Mouse (Mus musculus): Measurements from ENCODE around the gene Prr29.

DNA sequence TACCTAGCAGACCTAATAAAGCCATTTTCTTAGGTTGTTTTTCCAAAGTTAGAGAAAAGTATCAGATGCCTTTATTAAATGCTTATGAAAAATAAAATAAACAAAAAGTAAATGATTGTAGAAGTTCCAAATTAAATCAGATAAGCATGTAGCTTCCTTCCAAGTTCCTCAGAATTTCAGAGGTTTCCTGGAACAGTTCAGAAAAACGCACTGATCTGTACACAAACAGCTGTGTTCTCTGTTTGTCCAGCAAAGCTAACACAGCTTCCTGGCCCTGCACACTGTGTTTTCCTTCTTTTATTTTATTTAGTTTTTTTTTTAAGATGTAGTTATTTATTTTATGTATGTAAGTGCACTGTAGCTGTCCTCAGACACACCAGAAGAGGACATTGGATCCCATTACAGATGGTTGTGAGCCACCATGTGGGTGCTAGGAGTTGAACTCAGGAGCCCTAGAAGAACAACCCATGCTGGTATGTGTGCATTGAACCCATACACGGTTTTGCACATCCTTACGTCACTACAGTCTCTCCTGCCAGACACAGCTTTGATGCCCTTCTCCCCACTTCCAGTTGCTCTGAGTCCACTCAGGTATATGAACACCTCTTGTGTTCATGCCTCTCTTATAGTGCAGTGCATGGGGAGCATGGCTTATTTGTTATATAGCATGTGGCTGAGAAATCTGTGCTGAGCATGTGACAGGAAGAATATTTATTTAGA, 47.5 kb downstream of the Prr29 start:
- TF ChIP-seq CTCF (IDR thresholded peaks at IDR 0.05; ENCODE audit: control insufficient read depth, insufficient read depth, insufficient read length) (no peak), USF1 (IDR thresholded peaks at IDR 0.05; ENCODE audit: low read depth) (no peak), MAX (IDR thresholded peaks at IDR 0.05) (no peak), CEBPB (IDR thresholded peaks at IDR 0.05; ENCODE audit: low read depth) (no peak), MYOD1 (IDR thresholded peaks at IDR 0.05; ENCODE audit: control insufficient read depth, insufficient read length, low read depth) (no peak), MYOG (IDR thresholded peaks at IDR 0.05; ENCODE audit: control insufficient read depth, extremely low read depth, insufficient read length) (no peak), FOSL1 (IDR thresholded peaks at IDR 0.05; ENCODE audit: insufficient read depth, low read length, poor library complexity, severe bottlenecking) (no peak)
